Mouse (Mus musculus) heart, embryonic 13.5 days (tissue): ENCODE measurements around the gene Nol8. TPM values are rescaled to one million over a fixed set of nuclear protein-coding genes. Genes with fewer than 3 reads are reported as not detected.

ENCODE experiments used
- ATAC-seq: fragments of 200-750 bp; cut with Nextera tagmentation; 2 replicates; pipeline ENCODE4 v1.8.0; 2017; ENCODE audit warnings: moderate TSS enrichment; ENCODE audit not compliant: insufficient number of reproducible peaks, low FRiP score, low TSS enrichment; ENCODE audit errors: extremely low read depth
- H3K27ac ChIP-seq: fragments of 300-500 bp; sonication (generic); replicated peaks from 2 replicates; pipeline ENCODE4 v1.5.1; 2015; ENCODE audit warnings: moderate library complexity, mild to moderate bottlenecking, inconsistent platforms
- H3K27me3 ChIP-seq: fragments of 300-500 bp; sonication (generic); replicated peaks from 2 replicates; pipeline ENCODE4 v1.6.1; 2015; ENCODE audit warnings: mild to moderate bottlenecking, inconsistent platforms
- H3K36me3 ChIP-seq: fragments of 300-500 bp; sonication (generic); 2 replicates; pipeline ENCODE4 v1.6.1; 2015; ENCODE audit warnings: mild to moderate bottlenecking, inconsistent platforms
- H3K4me1 ChIP-seq: fragments of 300-500 bp; sonication (generic); 2 replicates; pipeline ENCODE4 v1.6.1; 2015; ENCODE audit warnings: inconsistent platforms
- H3K4me2 ChIP-seq: fragments of 300-500 bp; sonication (generic); 2 replicates; pipeline ENCODE4 v1.6.1; 2015; ENCODE audit warnings: inconsistent platforms, mild to moderate bottlenecking, moderate library complexity
- H3K4me3 ChIP-seq: fragments of 300-500 bp; sonication (generic); 2 replicates; pipeline ENCODE4 v1.5.1; 2015; ENCODE audit warnings: moderate library complexity, mild to moderate bottlenecking, inconsistent platforms
- H3K9ac ChIP-seq: fragments of 300-500 bp; sonication (generic); 2 replicates; pipeline ENCODE4 v1.6.1; 2015; ENCODE audit warnings: inconsistent platforms, mild to moderate bottlenecking, moderate library complexity
- H3K9me3 ChIP-seq: fragments of 300-500 bp; sonication (generic); 2 replicates; pipeline ENCODE4 v1.6.1; 2016; ENCODE audit warnings: inconsistent platforms
- WGBS: fragments of 180-500 bp; shearing (Covaris S2); methylation state at CpG from one replicate; pipeline ENCODE4 v1.1.7; 2015; ENCODE audit warnings: mixed read lengths; 5-methylcytosine and 5-hydroxymethylcytosine counted together
- polyA plus RNA-seq: library from polyadenylated mRNA; unstranded; fragments of >200 nt; fragmentation: Nextera tagmentation; extraction: Ambion mirVana; gene quantifications from 2 replicates; pipeline ENCODE4 v1.2.1, GENCODE M21; 2015

The Nol8 gene
- polyA plus RNA-seq, 1 experiment from 2014 or later = 11.5 TPM

- no peaks in the 10 kb centered on the region for H3K4me1 ChIP-seq
- H3K4me3 ChIP-seq = no peak overlapping the region
- peaks cover 61% of the 10 kb centered on the region for H3K36me3 ChIP-seq
- no peak overlapping the region for H3K4me2 ChIP-seq
- no peaks in the 10 kb centered on the region for H3K9me3 ChIP-seq
- WGBS = 94% methylated on average over 5 of the region's 5 CpGs
- no peak overlapping the region for H3K27ac ChIP-seq
- no peaks in the 10 kb centered on the region for H3K27me3 ChIP-seq
- ATAC-seq = no peak
- no peak overlapping the region for H3K9ac ChIP-seq
Observed at GRCm38 (mm10) chr13:49691056-49691455, 38.2 kb downstream of the Nol8 start.

- Histone ChIP-seq H3K9me3 (no peaks in the 10 kb centered on the region), H3K4me2 (no peak overlapping the region), H3K9ac (no peak overlapping the region), H3K27ac (no peak overlapping the region), H3K36me3 (peaks cover 83% of the 10 kb centered on the region), H3K27me3 (no peaks in the 10 kb centered on the region), H3K4me3 (no peak overlapping the region), H3K4me1 (no peaks in the 10 kb centered on the region)
- no peak for ATAC-seq
- 92% methylated on average over 11 of the region's 11 CpGs for WGBS
Observed at GRCm38 (mm10) chr13:49703216-49703779, 50.4 kb downstream of the Nol8 start.

GRCm38 (mm10) chr13:49706032-49706690 lies 53.3 kb downstream of the Nol8 start:
- Histone ChIP-seq H3K27ac (no peak overlapping the region), H3K4me3 (no peak overlapping the region), H3K4me1 (no peaks in the 10 kb centered on the region), H3K9me3 (no peaks in the 10 kb centered on the region), H3K4me2 (no peak overlapping the region), H3K9ac (no peak overlapping the region), H3K36me3 (peaks cover 97% of the 10 kb centered on the region), H3K27me3 (no peaks in the 10 kb centered on the region)
- 88% methylated on average over 3 of the region's 3 CpGs for WGBS
- no peak for ATAC-seq

GRCm38 (mm10) chr13:49708311-49708710 lies 55.4 kb downstream of the Nol8 start:
- no peaks in the 10 kb centered on the region for H3K9me3 ChIP-seq
- H3K36me3 ChIP-seq = peaks cover 97% of the 10 kb centered on the region
- 86% methylated on average over 8 of the region's 8 CpGs for WGBS
- H3K4me2 ChIP-seq = no peak overlapping the region
- no peak overlapping the region for H3K4me3 ChIP-seq
- H3K9ac ChIP-seq = no peak overlapping the region
- H3K4me1 ChIP-seq = no peaks in the 10 kb centered on the region
- H3K27ac ChIP-seq = no peak overlapping the region
- no peak for ATAC-seq
- H3K27me3 ChIP-seq = no peaks in the 10 kb centered on the region

GRCm38 (mm10) chr13:49712047-49712721 lies 59.3 kb downstream of the Nol8 start:
- peaks cover 96% of the 10 kb centered on the region for H3K36me3 ChIP-seq
- no peak for ATAC-seq
- no peaks in the 10 kb centered on the region for H3K9me3 ChIP-seq
- WGBS = 91% methylated on average over 12 of the region's 12 CpGs
- H3K27ac ChIP-seq = no peak overlapping the region
- H3K4me3 ChIP-seq = no peak overlapping the region
- no peak overlapping the region for H3K4me2 ChIP-seq
- no peaks in the 10 kb centered on the region for H3K27me3 ChIP-seq
- no peaks in the 10 kb centered on the region for H3K4me1 ChIP-seq
- no peak overlapping the region for H3K9ac ChIP-seq

- H3K4me1 ChIP-seq = no peaks in the 10 kb centered on the region
- WGBS = 81% methylated on average over 3 of the region's 3 CpGs
- H3K36me3 ChIP-seq = peaks cover 100% of the 10 kb centered on the region
- no peak overlapping the region for H3K9ac ChIP-seq
- H3K4me2 ChIP-seq = no peak overlapping the region
- H3K4me3 ChIP-seq = no peak overlapping the region
- H3K27me3 ChIP-seq = no peaks in the 10 kb centered on the region
- ATAC-seq = no peak
- no peaks in the 10 kb centered on the region for H3K9me3 ChIP-seq
- no peak overlapping the region for H3K27ac ChIP-seq
Observed at GRCm38 (mm10) chr13:49719310-49719709, 66.4 kb downstream of the Nol8 start.

Other genes starting within 250 kb of the Nol8 start
- gene Ippk, start 231.8 kb upstream of the Nol8 start, polyA plus RNA-seq = 11.5 and 12.5 TPM in 2 replicates
- 0.72 and 1.1 TPM in 2 replicates for gene Tes3-ps, start 159.8 kb upstream of the Nol8 start, polyA plus RNA-seq
- gene Ecm2, start 148.3 kb upstream of the Nol8 start, polyA plus RNA-seq = 2.7 and 3.2 TPM in 2 replicates
- 7.8 and 8.6 TPM in 2 replicates for gene Aspn, start 108.6 kb upstream of the Nol8 start, polyA plus RNA-seq
- gene Omd, start 70.6 kb upstream of the Nol8 start, polyA plus RNA-seq = 0.56 and 0.64 TPM in 2 replicates
- gene Ogn, start 45.0 kb upstream of the Nol8 start, polyA plus RNA-seq = 21.3 and 24.9 TPM in 2 replicates
- gene Cenpp, start 293 bp upstream of the Nol8 start, polyA plus RNA-seq = 23.0 and 26.9 TPM in 2 replicates
- gene Iars, start 29.0 kb downstream of the Nol8 start, polyA plus RNA-seq = 49.5 and 50.2 TPM in 2 replicates
- 0.10 TPM in 1 of 2 replicates, not detected in the other for gene Gm30302, start 145.9 kb downstream of the Nol8 start, polyA plus RNA-seq